Mouse (Mus musculus) adipocyte (in vitro differentiated cells): ENCODE results near the gene Nhlrc3.

Experiments used
- DNase-seq: peaks from one replicate; pipeline ENCODE4 v3.0.0-alpha.2; 2016; ENCODE audit warnings: low spot score

The Nhlrc3 gene

GRCm38 (mm10) chr3:53463046-53463764 is at the start of gene Nhlrc3, which contains the start of gene Proser1:
TSS of gene Nhlrc3 (minus strand) at chr3:53463332.
TSS of gene Proser1 (plus strand) at chr3:53463666.
- peak; percentile 99 for DNase-seq

DNA sequence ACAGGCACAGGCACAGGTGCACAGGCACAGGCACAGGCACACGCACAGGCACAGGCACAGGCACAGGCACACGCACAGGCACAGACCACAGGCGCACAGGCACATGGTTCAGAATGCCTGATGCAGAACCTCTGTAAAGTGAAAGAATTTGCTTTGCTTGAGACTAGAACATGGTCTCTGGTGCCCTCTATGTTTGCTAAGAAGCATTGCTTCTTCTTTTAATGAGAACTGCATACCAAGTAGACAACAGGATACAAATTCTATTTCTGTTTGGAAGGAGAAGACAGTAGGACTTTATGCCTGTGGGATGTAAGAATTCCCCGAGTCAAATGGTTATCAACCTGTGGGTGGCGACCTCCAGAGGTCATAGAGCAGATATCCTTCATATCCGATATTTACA is 39.3 kb upstream of the Nhlrc3 start:
- peak; percentile 16 for DNase-seq

DNA sequence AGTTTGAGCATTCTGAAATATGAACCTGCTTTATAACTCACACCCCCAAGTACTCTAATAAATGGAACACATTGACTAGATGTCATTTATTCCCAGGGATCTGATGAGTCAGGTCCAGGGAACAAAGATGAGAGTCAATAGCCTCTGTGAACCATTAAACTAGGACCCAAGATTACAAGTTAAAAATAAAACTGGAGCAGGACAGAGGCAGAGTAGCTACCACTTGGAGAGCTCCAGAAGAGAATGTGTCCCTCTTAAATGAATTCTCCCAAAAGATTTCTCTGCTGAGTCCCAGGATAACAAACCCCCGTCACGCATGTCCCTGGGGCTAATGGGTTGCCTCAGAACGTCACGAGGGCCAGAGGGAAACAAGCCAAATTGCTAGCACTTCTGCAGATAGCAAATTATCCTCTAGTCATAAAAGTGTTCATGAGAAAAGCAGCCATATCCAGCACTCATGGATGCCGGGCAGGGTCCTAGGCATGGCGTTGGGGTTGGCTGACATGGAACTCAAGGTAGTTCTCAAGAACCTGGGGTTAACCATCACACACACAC is 35.3 kb upstream of the Nhlrc3 start:
- DNase-seq, result no peak

DNA sequence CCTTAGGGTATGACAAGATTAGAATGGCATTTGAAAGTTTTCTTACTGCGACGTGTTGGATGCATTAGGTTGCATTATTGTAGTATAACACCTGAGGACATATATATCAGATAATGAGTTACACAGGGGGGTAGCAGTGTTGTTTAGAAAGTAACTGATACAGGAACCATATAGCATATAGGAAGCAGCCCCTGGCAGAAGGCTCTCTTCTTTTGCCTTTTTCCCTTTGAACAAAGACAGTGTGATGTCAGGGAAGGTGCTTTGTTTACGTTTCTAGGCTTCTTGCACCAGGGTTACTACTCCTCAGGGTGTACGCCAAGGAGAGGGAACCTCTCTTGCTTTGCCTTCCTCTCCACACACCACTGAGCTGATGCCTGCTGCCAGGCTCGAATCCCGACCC is 25.2 kb upstream of the Nhlrc3 start, which contains the start of gene Stoml3:
Gene Stoml3, plus strand, starts transcription at position 301 of the 400 bp plus-strand sequence.
- DNase-seq, result no peak

DNA sequence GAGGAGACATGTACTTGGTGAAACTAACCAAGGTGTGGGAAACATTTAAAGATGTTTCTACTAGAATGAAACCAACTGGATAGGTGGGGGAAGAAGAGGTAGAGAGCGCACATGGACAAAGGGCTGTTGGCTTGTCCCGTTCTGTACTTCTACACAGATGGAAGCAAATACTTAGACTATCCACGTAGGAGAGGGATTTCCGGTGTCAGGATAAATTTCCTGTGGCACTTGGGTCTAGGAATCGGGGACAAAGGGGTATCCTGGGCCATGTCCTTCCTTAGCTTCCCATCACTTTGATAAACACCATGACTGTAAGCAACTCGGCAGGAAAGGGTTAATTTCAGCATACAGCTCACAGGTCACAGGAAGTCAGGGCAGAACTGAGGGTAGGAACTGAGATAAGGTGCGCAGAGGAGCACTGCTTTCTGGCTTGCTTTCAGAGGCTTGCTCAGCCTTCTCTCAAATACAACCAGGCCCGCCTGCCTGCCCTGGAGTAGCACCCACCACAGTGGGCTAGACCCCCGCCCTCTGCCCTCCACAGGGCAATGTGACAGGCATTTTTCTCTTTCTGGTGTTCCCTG is 24.0 kb upstream of the Nhlrc3 start:
- no peak for DNase-seq

- DNase-seq, result no peak
Measured at GRCm38 (mm10) chr3:53486561-53486960, 23.4 kb upstream of the Nhlrc3 start.

- no peak for DNase-seq
Measured at GRCm38 (mm10) chr3:53483414-53484059, 20.4 kb upstream of the Nhlrc3 start.

DNA sequence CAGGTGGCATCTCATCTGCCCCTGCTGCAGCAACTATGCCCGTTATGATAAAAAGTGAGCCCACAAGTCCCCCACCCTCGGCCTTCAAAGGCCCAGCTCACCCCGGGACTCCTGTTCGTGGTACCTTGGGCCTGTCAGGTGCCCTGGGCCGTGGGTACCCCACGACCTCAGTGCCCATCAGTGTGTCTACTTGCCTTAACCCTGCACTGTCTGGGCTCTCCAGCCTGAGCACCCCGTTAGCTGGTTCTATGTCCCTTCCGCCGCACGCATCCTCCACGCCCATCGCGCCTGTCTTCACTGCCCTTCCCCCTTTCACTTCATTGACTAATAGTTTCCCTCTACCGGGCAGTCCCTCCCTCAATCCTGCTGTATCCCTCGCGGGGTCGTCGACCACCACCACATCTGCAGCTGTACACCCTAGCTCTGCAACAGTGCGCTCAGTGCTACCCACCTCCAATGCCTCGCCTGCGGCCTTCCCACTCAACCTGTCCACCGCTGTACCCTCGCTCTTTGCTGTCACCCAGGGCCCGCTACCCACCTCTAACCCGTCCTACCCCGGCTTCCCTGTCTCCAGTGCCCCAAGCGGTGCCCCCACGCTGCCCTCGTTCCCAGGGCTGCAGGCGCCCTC is 15.4 kb upstream of the Nhlrc3 start:
- DNase-seq, result no peak

- no peak for DNase-seq
Measured at GRCm38 (mm10) chr3:53477468-53477867, 14.3 kb upstream of the Nhlrc3 start.

- DNase-seq, result peak; percentile 31
Measured at GRCm38 (mm10) chr3:53475889-53476288, 12.8 kb upstream of the Nhlrc3 start.

DNA sequence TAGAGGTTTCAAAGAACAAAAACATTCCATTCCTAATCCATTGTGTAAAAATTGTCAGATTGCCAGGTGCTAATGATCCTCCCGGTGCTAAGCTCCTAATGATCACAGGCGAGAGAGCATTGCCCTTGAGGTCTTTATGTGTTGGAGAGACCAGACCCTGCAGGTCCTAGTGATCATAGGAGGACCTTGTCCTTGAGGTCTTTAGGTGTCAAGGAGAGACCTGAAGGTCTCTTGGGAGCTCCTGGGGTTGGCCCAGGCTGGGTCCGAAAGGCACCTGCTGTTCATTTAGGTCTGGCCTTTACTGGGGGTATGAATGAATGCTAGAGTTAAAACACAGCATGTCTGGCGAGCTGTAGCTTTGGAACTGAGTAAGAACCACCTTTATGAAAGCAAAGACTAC is 11.0 kb upstream of the Nhlrc3 start:
- no peak for DNase-seq

- DNase-seq, result no peak
Measured at GRCm38 (mm10) chr3:53472061-53472460, 8.9 kb upstream of the Nhlrc3 start.

- no peak for DNase-seq
Measured at GRCm38 (mm10) chr3:53469650-53470049, 6.5 kb upstream of the Nhlrc3 start.

GRCm38 (mm10) chr3:53467356-53467755 is 4.2 kb upstream of the Nhlrc3 start:
- no peak for DNase-seq

- DNase-seq, result no peak
Measured at GRCm38 (mm10) chr3:53466481-53466880, 3.3 kb upstream of the Nhlrc3 start.

DNA sequence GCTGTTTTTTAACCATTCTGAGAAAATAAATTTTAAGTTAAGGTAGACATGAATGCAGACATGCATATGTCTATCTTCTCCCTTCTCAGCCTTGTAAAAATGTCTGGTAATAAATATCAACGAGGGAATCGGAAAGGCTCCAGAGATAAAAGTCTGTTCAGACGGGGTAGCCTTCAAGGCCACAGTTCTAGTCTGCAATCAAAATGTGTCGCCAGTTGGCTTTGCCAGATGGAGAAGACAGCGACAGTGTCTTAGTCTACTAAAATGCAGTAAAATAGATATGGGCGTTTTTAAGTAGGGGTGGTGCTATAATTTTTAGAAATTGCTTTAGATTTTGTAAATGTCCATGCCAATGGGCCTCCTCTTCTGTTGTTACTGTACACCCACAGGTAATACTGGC is 2.2 kb upstream of the Nhlrc3 start:
- no peak for DNase-seq

DNA sequence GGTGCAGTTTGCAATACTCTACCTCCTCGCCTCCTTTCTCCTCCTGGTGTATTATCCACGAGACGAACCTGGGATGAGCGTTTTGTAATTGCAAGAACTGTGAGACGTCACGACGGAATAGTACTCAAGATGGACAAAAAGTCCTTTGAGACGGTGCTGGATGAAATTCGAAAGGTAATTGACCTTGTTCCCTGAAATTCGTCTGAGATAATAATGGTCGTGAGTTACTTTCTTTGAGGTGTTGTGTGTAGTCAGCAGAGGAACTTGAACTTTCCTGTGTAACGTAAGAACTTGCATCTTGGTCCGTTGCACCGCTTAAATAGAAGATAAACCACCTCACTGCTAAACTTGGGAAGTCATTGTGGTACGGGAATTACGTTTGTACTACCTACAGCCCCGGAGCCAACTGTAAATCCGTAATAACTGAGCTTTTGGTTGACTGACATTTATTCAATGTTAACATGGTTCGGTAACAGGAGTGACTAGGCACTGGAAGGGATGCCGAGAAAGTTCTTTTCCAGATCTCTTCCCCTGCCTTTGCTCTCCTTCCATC is 1.1 kb upstream of the Nhlrc3 start:
- peak; percentile 47 for DNase-seq

DNA sequence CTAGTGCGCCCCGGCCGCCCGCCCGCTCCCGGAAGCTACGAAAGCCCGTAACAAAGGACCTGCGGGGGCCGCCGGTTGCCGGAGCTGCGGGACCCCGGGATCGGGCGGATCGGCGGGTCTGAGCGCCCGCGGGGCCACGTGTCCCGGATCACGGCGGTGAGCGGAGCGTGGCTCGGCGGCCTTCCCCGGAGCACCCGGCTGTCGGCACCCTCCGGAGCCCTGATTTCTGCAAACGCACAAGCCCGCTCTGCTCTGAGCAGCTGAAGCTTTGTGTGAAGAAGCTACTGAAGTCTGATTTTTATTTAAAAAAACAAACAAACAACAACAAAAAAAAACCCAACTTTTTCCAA is 608 bp upstream of the Nhlrc3 start:
- DNase-seq, result no peak

DNA sequence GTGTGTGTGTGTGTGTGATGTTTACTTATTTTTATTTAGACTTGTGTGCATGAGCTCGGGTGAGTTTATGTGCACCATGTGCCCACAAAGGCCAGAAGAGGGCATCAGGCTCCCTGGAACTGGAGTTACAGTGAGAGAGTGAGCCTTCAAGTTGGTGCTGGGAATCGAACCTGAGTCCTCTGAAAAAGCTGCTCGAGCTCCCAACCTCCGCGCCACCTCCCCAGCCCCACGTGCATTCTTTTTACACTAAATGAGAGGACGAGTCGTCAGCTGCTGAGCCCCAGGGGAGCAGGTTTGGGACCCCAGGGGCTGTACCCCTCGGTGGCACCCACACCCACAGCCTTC is 459 bp downstream of the Nhlrc3 start:
- no peak for DNase-seq

DNA sequence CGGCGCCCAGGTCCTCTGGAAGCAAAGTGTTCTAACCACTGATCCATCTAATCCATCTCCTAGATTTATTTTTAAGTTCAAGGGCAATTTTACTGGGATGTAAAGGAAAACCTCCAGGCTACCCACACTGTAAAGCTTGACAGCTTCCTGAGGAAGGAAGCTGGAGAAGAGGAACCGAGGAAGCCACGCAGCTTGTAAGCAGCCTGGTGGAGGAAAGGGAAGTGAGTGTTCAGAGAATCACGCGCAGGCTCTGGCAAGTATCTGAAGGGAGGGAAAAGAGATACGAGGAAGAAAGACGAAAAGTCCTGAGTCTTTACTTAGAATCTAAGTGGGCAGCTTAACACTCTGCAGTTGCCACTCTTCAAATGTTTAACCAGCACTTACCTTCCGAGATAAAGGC is 3.0 kb downstream of the Nhlrc3 start:
- DNase-seq, result peak; percentile 25

DNA sequence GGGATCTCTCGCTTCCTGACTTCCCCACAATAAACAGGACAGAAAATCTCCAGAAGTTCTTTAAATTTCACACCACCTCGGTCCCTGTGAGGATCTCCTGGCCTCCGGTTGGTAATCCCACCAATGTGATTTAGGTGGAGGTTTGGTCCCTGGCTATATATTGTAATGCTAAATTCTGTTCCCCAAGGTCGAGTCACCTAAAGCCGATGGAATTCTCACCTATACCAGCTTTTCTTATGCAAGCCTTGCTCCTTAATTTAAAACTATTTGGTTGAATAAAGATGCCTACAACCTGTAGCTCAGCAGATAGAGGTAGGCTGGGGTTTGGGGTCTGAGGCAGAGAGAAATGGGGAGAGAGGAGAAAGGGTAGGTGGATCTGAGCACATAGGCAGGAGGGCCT is 5.4 kb downstream of the Nhlrc3 start:
- no peak for DNase-seq

DNA sequence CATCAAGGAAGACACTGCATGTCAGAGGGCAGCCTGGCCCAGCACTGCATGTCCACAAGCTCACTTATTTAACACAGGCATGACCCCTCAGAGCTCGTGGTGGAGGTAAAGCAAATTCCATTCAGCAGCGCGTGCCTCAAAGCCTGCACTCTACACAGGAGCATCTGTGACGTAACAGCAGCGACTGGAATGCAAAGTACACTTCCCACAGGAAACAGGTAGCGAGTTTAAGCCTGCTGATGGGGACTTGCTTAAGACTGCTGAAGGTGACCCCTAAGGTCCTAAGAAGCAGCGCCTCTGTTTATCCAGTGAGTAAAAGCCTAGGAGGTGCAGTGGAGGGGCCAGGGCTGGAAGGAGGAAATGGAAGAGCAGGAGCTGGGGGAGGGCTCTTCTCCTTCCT is 8.1 kb downstream of the Nhlrc3 start:
- DNase-seq, result no peak
